Mouse (Mus musculus) brain, embryonic 14.5 days (tissue): ENCODE measurements at regions not wholly inside any gene's neighbourhood (a gene's known extent, or its start where the extent isn't known, plus 50 kb on each side); places are given as distances from the start of the nearest gene placed in this dataset.

ENCODE experiments used
- DNase-seq: peaks from one replicate; pipeline ENCODE4 v3.0.0-alpha.2; 2011; ENCODE audit warnings: low read depth
- CTCF ChIP-seq: fragments of 200-500 bp; IDR thresholded peaks from 2 replicates; pipeline ENCODE4 v1.5.1; 2012; ENCODE audit warnings: inconsistent platforms, mild to moderate bottlenecking, moderate library complexity, borderline replicate concordance; ENCODE audit not compliant: insufficient read depth, insufficient read length; ENCODE audit errors: extremely low read depth
- POLR2A ChIP-seq: fragments of 200-500 bp; IDR thresholded peaks from 2 replicates; pipeline ENCODE4 v1.6.1; 2012; ENCODE audit warnings: mild to moderate bottlenecking, inconsistent platforms, borderline replicate concordance; ENCODE audit not compliant: poor library complexity, insufficient read depth, insufficient read length, severe bottlenecking; ENCODE audit errors: extremely low read depth

DNA sequence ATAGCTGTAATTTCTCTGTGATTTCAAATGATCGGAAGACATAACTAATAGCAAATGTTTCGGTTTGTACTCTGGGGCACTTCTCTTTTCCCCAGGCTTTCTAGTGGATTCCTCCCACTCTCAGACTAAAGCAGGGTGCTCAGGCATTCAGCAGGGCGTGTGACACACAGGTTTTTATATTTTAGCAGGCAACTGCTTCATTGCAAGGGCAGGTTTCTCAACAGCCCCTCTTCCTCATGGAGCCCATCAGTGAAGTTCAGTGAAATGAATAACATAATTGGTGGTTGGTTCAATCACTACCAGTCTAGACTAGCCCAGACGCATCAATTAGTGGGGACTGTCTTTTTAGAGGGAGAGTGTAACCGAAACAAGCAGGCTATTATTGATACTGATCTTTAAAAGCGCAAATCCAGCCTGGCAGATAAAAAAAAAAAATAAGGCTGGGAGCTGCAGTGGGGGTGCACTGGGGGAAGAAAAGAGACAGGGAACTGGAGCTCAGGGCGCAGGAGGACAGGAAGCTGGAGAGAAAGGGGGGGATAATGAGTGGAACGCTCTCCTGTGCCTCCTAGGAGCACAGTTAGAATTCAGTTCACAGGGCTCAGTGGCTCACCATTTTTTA lies 422.3 kb upstream of the Ubash3b start:
- TF ChIP-seq CTCF (no peak), POLR2A (no peak)
- peak; percentile 94 for DNase-seq

DNA sequence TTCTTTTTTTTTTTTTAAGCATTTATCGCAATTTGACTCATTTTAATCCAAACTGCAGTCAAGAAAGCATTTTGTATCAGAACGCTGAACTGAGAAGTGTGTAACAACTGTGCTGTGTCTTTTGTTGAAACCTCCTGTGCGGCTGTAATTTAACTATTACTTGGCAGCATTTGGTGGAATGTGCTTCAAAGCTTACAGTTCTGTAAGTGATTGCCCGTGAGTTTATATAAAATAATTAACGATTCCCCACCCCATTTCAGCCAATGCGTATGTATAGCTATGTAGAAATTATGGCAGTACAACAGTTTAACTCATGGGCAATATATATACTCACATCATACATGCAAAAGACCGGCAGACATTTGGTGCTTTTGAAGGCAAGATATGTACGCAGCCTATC lies 421.8 kb upstream of the Ubash3b start:
- DNase-seq, result peak; percentile 67
- no peak for TF ChIP-seq POLR2A
- no peak for TF ChIP-seq CTCF

DNA sequence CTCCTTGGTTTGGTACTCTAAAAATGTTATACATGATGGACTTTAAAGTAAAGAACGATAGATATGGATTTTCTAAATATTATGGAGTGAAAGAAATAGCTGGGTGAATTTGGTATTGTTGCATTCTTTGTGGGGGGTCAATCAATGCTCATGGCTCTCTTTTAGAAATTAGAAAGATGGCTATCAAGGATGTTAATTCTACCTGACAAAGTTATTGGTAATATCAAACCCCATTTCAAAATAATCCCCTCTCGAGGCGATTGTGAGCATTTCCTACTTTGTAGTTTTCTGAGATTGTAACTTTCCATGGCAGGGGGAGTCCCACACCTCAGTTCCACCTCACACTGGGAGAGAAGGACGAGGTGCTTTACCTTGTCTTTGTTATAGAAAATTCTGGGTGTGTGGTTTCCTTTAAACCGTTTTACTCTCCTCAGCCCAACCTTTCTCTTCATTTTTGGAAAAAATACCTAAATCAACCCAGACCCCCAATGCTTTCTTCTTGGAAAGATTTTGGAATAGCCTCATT lies 421.3 kb upstream of the Ubash3b start:
- DNase-seq, result peak; percentile 44
- TF ChIP-seq POLR2A (no peak), CTCF (no peak)

DNA sequence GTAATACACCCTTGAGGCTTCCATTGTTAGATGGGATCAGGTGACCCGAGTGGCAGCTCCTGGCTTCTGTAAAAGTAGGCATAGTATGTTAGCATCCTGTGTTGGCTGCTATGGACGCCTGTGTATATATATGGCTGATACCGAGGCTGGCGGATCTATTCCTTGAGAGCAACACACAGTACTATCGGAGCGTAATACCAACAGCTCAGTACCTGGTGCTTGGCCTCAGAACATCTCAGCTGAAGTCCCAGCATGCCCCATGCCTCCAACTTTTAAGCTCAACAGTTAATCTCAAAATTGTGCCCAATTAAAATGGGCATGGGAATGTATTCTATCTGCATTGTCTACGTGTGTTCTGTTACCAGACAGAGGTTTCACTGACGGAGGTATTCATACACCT lies 420.7 kb upstream of the Ubash3b start:
- DNase-seq, result peak; percentile 88
- TF ChIP-seq POLR2A (peak; percentile 14; the same call in 1 of the 2 replicates), CTCF (no peak)

DNA sequence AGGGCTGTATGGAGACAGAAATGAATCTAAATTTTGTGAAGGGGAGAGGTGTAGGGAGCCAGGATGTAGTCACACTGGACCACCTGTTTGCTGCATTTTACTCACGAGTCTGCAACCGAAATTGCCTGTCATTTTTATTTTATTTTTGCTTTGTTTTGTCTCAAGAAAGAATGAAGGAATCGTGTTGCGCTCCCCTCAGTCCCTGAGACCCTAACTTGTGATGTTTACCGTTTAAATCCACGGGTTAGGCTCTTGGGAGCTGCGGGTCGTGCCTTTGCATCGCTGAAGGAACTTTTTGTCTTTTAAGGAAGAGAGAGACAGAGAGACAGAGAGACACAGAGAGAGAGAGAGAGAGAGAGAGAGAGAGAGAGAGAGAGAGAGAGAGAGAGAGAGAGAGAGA lies 420.2 kb upstream of the Ubash3b start:
- DNase-seq, result no peak
- TF ChIP-seq CTCF, result no peak
- TF ChIP-seq POLR2A, result no peak

DNA sequence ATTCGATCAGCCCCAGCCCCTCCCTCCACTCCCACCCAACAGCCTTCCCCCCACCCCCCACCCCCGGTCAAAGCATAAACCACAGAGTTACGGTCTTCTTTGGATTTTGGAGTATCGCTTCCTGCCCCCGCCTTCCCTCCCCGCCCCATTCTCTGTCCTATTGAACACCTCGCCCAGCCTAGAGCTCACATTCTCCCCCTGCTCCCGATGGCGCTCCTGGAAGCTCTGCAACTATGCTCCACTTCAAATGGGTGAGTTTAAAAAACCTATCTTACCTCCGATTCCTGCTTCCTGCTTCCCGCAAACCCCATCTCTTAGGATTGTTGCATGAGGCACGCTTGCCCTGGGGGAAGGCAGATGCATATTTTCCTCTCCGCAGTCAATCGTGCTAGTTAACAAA lies 419.7 kb upstream of the Ubash3b start:
- DNase-seq, result peak; percentile 83
- no peak for TF ChIP-seq CTCF
- TF ChIP-seq POLR2A, result peak; percentile 25; the same call in 1 of the 2 replicates

DNA sequence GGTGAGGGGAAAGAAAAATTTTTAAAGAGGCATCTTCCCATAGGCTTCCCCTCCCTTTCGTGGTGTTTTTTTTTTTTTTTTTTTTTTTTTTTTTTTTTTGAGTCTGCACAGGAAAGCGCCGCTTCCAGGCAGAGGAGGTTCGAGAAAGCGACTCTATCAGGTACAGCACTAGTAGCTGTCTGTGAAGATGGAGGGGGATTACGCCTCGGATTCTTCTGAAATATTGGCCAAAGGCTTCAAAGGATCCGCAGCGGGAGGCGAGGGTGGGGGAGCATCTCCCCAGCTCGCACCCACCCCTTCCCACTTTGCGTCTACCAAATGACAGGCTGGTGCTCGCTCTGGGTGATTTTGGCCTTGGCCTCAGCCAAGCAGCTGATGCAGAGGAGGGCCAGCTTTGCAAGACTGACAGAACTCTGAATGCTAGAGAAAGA lies 419.1 kb upstream of the Ubash3b start:
- peak; percentile 97 for DNase-seq
- TF ChIP-seq CTCF (no peak), POLR2A (peak; percentile 35; the same call in 1 of the 2 replicates)

DNA sequence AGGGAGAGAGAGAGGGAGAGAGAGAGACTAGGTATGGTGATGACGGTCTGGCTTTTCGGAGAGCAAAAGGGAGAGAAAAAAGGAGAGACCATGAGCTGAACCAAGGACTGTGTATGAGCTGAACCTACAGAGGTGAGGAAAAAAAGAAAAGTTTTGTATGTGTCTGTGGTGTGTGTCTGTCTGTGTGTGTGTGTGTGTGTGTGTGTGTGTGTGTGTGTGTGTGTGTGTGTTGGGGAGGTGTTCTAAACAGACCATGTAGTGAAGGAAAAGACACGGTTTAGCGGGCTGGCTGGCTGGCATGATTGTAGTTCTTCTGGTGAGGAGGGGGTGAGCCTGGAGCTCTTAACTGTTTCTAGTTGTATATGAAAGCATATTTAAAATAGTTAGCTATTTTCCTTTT lies 418.6 kb upstream of the Ubash3b start:
- peak; percentile 77 for DNase-seq
- TF ChIP-seq CTCF (no peak), POLR2A (no peak)

DNA sequence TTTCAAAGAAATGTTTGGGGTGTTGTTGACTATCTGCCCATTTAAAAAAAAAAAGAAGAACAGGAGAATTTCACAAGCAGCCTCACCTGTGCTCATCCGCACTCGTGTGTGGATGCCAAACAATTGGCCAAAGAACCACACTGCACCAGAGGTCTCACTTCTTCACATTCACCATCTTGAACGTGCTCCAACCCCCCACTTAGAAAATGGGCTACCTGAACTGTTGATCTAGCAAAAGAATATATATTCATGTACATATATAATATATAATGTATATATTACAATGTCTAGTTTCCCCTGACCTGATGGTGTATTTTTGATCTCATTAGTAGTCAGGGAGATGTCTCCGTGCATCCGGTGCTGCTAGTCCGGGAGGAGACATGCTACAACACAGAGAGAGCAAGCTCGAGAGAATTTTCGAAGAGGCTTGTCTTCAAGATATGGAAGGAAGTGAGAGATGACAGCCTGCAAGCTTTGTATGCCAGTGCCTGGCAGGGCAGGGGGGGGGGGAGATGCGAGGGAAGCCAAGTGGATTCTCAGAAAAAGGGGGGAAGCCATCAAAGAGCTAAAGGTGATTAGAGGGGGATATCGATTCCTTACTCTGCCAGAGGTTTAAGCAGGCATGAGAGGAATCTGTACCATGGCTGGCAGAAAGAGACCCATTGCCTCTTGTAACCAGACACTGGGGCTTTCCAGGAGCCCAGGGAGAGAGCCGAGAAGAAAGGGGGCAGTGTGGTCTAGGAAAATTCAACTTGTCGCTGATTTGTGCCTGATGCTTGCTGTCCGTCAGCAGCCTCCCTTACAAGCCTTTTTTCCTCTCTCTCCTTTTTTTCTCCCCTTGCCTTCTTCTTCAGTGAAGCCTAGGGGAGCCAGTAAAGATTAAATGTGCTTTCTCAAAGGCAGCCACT lies 417.9 kb upstream of the Ubash3b start:
- DNase-seq, result peak; percentile 98
- TF ChIP-seq CTCF (peak; percentile 60), POLR2A (peak; percentile 29; the same call in 1 of the 2 replicates)

DNA sequence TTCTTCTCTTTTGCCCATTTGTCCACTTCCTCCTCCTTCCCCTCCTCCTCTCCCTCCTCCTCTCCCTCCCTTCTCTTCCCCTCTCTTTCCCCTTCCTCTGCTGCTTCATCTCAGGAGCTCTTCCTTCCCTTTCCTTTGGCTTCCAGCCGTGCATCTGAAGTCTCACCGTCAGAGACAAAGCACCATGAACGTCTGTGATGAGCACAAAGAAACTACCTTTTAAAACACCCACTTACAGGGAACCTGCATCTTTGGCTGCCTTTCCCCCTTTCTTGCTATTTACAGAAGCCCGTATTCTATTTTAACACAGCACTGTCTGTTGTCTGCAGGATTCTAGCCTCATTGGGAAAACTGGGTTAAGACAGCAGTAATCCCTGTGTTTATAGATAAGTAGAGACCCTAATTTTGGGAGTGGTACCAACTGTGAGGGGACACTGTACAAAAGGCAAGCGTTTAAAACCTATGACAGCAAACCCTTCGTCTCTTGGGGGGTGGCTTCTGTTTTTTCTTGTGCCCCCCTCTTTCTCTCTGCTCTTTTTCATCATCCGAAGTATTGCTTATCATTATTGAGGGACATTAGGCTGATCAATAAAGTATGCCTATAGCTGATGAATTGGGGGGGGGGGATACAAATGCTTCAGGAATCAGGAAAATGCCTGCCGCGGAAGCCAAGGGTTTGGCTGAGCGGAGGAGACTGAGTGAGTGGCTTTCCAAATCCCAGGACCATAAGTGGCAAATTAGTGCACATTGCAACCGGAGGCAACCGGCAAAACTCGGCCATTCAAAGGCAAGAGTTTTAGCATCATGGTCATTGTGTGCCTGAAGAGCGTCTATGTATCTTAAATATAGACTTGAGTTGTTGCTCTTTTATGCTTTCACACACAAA lies 417.0 kb upstream of the Ubash3b start:
- peak; percentile 76 for DNase-seq
- 0 out of 2 replicates have a peak, but pooled peaks have one; percentile 13 for TF ChIP-seq POLR2A
- no peak for TF ChIP-seq CTCF
